Mouse (Mus musculus): ENCODE results near the gene Aak1.

GRCm38 (mm10) chr6:86956206-86956605, 106.9 kb downstream of the Aak1 start:
- no peak for TF ChIP-seq CTCF (IDR thresholded peaks at IDR 0.05; ENCODE audit: control insufficient read depth, insufficient read depth, insufficient replicate concordance, low read depth, low read length)
- TF ChIP-seq POLR2A (IDR thresholded peaks at IDR 0.05; ENCODE audit: control insufficient read depth, low read depth, low read length), result no peak

All from testis, adult 2 months (tissue).